Mouse (Mus musculus) limb, embryonic 11.5 days (tissue): ENCODE results near the gene Washc4. TPM values are rescaled to one million over a fixed set of nuclear protein-coding genes. Genes with fewer than 3 reads are reported as not detected.

ENCODE experiments used
- ATAC-seq: fragments of 200-750 bp; cut with Nextera tagmentation; 2 replicates; pipeline ENCODE4 v1.8.0; 2017; ENCODE audit warnings: low read depth; ENCODE audit not compliant: insufficient number of reproducible peaks, low FRiP score, low TSS enrichment
- DNase-seq: peaks from one replicate; pipeline ENCODE4 v3.0.0-alpha.2; 2015; ENCODE audit warnings: low spot score
- H3K27ac ChIP-seq: fragments of 300-500 bp; sonication (generic); replicated peaks from 2 replicates; pipeline ENCODE4 v1.5.1; 2014; ENCODE audit warnings: low read depth, mild to moderate bottlenecking, low read length
- H3K27me3 ChIP-seq: fragments of 300-500 bp; sonication (generic); 2 replicates; pipeline ENCODE4 v1.6.1; 2014; ENCODE audit warnings: mild to moderate bottlenecking, low read length, mixed read lengths; ENCODE audit not compliant: control insufficient read depth, insufficient read depth
- H3K36me3 ChIP-seq: fragments of 300-500 bp; sonication (generic); 2 replicates; pipeline ENCODE4 v1.6.1; 2014; ENCODE audit warnings: mild to moderate bottlenecking, low read length, moderate library complexity, mixed read lengths; ENCODE audit not compliant: control insufficient read depth, insufficient read depth
- H3K4me1 ChIP-seq: fragments of 300-500 bp; sonication (generic); 2 replicates; pipeline ENCODE4 v1.6.1; 2014; ENCODE audit warnings: low read length, mixed read lengths; ENCODE audit not compliant: control insufficient read depth, insufficient read depth
- H3K4me2 ChIP-seq: fragments of 300-500 bp; sonication (generic); 2 replicates; pipeline ENCODE4 v1.6.1; 2014; ENCODE audit warnings: low read depth, mild to moderate bottlenecking, moderate library complexity; ENCODE audit not compliant: severe bottlenecking
- H3K4me3 ChIP-seq: fragments of 300-500 bp; sonication (generic); 2 replicates; pipeline ENCODE4 v1.5.1; 2014; ENCODE audit warnings: low read depth, low read length
- H3K9ac ChIP-seq: fragments of 300-500 bp; sonication (generic); 2 replicates; pipeline ENCODE4 v1.6.1; 2014; ENCODE audit warnings: mild to moderate bottlenecking, low read length
- H3K9me3 ChIP-seq: fragments of 300-500 bp; sonication (generic); 2 replicates; pipeline ENCODE4 v1.6.1; 2016; ENCODE audit warnings: low read length; ENCODE audit not compliant: control insufficient read depth
- WGBS: fragments of 180-500 bp; shearing (Covaris S2); extraction: QIAGEN DNeasy Blood & Tissue Kit; methylation state at CpG from one replicate; pipeline ENCODE4 v1.1.7; 2014; 5-methylcytosine and 5-hydroxymethylcytosine counted together
- polyA plus RNA-seq: library from polyadenylated mRNA; unstranded; fragments of >200 nt; fragmentation: Nextera tagmentation; extraction: Ambion mirVana; gene quantifications from 2 replicates; pipeline ENCODE4 v1.2.1, GENCODE M21; 2014

The Washc4 gene
- polyA plus RNA-seq, 1 experiment from 2014 or later, result 35.2 TPM

DNA sequence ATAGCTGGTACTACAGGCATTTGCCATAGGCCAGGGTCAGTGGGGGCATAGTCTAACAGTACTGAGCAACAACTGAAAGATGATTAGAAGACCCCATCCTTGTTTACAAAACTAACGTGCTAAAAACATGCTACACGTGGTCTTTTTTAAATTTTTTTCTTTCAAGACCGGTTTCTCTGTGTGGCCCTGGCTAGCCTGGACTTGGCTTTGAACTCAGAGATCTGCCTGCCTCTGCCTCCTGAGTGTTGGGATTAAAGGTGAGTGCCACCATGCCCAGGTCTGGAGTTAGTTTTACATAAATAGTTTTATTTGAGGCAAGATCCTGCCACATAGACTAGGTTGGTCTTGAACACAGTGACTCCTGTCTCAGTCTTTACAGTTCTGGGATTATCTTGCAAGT lies 63.6 kb downstream of the Washc4 start:
- ATAC-seq, result no peak
- peaks cover 7% of the 10 kb centered on the region for H3K36me3 ChIP-seq
- no peak overlapping the region for H3K27ac ChIP-seq
- no peaks in the 10 kb centered on the region for H3K9me3 ChIP-seq
- WGBS, result 92% methylated on average over 3 of the region's 3 CpGs
- no peaks in the 10 kb centered on the region for H3K4me1 ChIP-seq
- no peak overlapping the region for H3K9ac ChIP-seq
- H3K4me2 ChIP-seq, result no peak overlapping the region
- H3K27me3 ChIP-seq, result no peaks in the 10 kb centered on the region
- no peak for DNase-seq
- H3K4me3 ChIP-seq, result no peak overlapping the region

GRCm38 (mm10) chr10:83608596-83608995 lies 65.0 kb downstream of the Washc4 start:
- DNase-seq, result no peak
- H3K4me3 ChIP-seq, result no peak overlapping the region

GRCm38 (mm10) chr10:83610518-83610917 lies 67.0 kb downstream of the Washc4 start:
- H3K9me3 ChIP-seq, result no peaks in the 10 kb centered on the region
- no peak overlapping the region for H3K4me3 ChIP-seq
- no peaks in the 10 kb centered on the region for H3K4me1 ChIP-seq
- WGBS, result 95% methylated on average over 7 of the region's 7 CpGs
- no peaks in the 10 kb centered on the region for H3K27me3 ChIP-seq
- H3K9ac ChIP-seq, result no peak overlapping the region
- H3K36me3 ChIP-seq, result peaks cover 7% of the 10 kb centered on the region
- H3K4me2 ChIP-seq, result no peak overlapping the region
- no peak overlapping the region for H3K27ac ChIP-seq
- ATAC-seq (no peak), DNase-seq (no peak)

More at GRCm38 (mm10) chr10:83608596-83608995, 65.0 kb downstream of the Washc4 start:
- no peak for ATAC-seq
- WGBS, result 82% methylated on average over 8 of the region's 8 CpGs
- Histone ChIP-seq H3K4me2 (no peak overlapping the region), H3K4me1 (no peaks in the 10 kb centered on the region), H3K9me3 (no peaks in the 10 kb centered on the region), H3K9ac (no peak overlapping the region), H3K27me3 (no peaks in the 10 kb centered on the region), H3K36me3 (peaks cover 7% of the 10 kb centered on the region), H3K27ac (no peak overlapping the region)

DNA sequence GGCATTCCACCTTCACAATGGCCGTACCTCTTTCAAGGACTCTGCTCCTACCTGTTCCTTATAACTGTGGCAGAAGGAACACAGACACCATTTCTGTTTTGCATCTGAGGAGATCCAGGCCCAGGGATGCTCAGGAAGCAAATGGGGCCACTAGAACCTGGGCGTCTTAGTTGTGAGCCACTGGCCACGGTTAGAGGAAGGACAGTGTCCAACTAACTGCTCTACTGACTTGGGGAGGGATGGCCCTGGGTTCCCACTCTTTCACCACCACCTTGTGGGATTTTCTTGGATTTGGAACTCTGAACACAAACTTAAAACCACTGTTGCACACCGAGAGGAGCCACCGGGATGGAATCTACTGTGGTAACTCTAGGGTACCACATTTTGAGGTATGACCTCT lies 68.3 kb downstream of the Washc4 start:
- Histone ChIP-seq H3K4me1 (no peaks in the 10 kb centered on the region), H3K9me3 (no peaks in the 10 kb centered on the region), H3K9ac (no peak overlapping the region), H3K4me3 (no peak overlapping the region), H3K27ac (no peak overlapping the region), H3K4me2 (no peak overlapping the region), H3K27me3 (no peaks in the 10 kb centered on the region), H3K36me3 (peaks cover 8% of the 10 kb centered on the region)
- DNase-seq (no peak), ATAC-seq (no peak)
- 94% methylated on average over 5 of the region's 5 CpGs for WGBS

- peaks cover 8% of the 10 kb centered on the region for H3K36me3 ChIP-seq
Observed at GRCm38 (mm10) chr10:83612648-83613215, 69.2 kb downstream of the Washc4 start.

GRCm38 (mm10) chr10:83617366-83617765 lies 73.8 kb downstream of the Washc4 start:
- Histone ChIP-seq H3K4me2 (no peak overlapping the region), H3K27ac (no peak overlapping the region), H3K9me3 (no peaks in the 10 kb centered on the region), H3K4me1 (no peaks in the 10 kb centered on the region), H3K36me3 (peaks cover 7% of the 10 kb centered on the region; the same call in 1 of the 2 replicates), H3K27me3 (no peaks in the 10 kb centered on the region), H3K9ac (no peak overlapping the region), H3K4me3 (no peak overlapping the region)
- 55% methylated on average over 10 of the region's 10 CpGs for WGBS
- ATAC-seq (no peak), DNase-seq (peak; percentile 65)

More at GRCm38 (mm10) chr10:83612648-83613215, 69.2 kb downstream of the Washc4 start:
- H3K4me1 ChIP-seq, result no peaks in the 10 kb centered on the region
- H3K4me3 ChIP-seq, result no peak overlapping the region
- H3K9me3 ChIP-seq, result no peaks in the 10 kb centered on the region
- no peak for ATAC-seq
- no peak overlapping the region for H3K9ac ChIP-seq
- whole genome bisulfite sequencing, result 92% methylated on average over 14 of the region's 14 CpGs
- DNase-seq, result no peak
- H3K4me2 ChIP-seq, result no peak overlapping the region
- no peaks in the 10 kb centered on the region for H3K27me3 ChIP-seq
- no peak overlapping the region for H3K27ac ChIP-seq

DNA sequence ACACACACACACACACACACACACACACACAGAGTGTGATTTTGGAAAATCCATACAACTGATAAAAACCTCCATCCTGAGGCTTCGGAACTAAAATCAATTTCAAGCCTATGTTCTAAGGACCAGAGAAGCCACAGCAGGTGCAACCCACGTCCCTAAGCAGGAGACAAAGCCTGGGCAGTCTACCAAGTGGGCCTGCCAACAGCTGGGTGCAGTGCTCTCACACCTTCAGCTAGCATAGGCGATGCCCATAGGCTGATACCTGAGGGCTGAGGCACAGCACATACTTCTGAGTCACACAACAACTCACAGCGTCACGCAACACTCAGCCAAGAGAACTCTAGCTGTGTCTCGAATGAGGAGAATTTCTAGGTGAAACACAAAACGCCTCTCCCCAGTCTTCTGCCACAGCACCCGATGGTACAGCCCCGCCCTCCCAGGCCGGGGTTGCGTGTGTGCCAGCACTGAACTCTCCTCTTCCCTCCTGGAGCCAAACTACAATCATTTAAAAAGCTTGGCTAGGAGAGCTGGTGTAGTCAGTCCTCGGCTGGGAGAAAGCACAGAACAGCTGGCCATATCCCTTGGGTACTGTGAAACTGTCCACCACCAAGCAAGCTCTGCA lies 75.4 kb downstream of the Washc4 start:
- H3K4me1 ChIP-seq, result no peaks in the 10 kb centered on the region
- peaks cover 7% of the 10 kb centered on the region; the same call in 1 of the 2 replicates for H3K36me3 ChIP-seq
- no peak for ATAC-seq
- no peaks in the 10 kb centered on the region for H3K9me3 ChIP-seq
- no peak overlapping the region for H3K9ac ChIP-seq
- no peak for DNase-seq
- H3K4me2 ChIP-seq, result no peak overlapping the region
- no peak overlapping the region for H3K27ac ChIP-seq
- H3K4me3 ChIP-seq, result no peak overlapping the region
- no peaks in the 10 kb centered on the region for H3K27me3 ChIP-seq
- WGBS, result 90% methylated on average over 12 of the region's 12 CpGs

- H3K36me3 ChIP-seq, result peaks cover 9% of the 10 kb centered on the region
- no peak overlapping the region for H3K4me2 ChIP-seq
- DNase-seq (no peak), ATAC-seq (no peak)
- no peak overlapping the region for H3K27ac ChIP-seq
- H3K9ac ChIP-seq, result no peak overlapping the region
- 94% methylated on average over 24 of the region's 24 CpGs for WGBS
- no peak overlapping the region for H3K4me3 ChIP-seq
- no peaks in the 10 kb centered on the region for H3K4me1 ChIP-seq
- H3K27me3 ChIP-seq, result no peaks in the 10 kb centered on the region
- H3K9me3 ChIP-seq, result no peaks in the 10 kb centered on the region
Observed at GRCm38 (mm10) chr10:83620350-83621055, 77.0 kb downstream of the Washc4 start.
